Mouse (Mus musculus) lung, adult 2 months (tissue): Measurements from ENCODE around the gene Pdgfra.

Experiments
- CTCF ChIP-seq: fragments of 200-500 bp; IDR thresholded peaks from 2 replicates; pipeline ENCODE4 v1.5.1; 2011; ENCODE audit warnings: mild to moderate bottlenecking, low read length, control low read depth; ENCODE audit not compliant: insufficient read depth
- POLR2A ChIP-seq: fragments of 200-500 bp; IDR thresholded peaks from 2 replicates; pipeline ENCODE4 v1.6.1; 2011; ENCODE audit warnings: low read depth, mild to moderate bottlenecking, control low read depth, low read length, borderline replicate concordance; ENCODE audit errors: extremely low read depth

- TF ChIP-seq CTCF (no peak), POLR2A (no peak)
These were observed 19.8 kb downstream of the Pdgfra start for GRCm38 (mm10) chr5:75171859-75172258.
